ENCODE assay signal across 8 mouse cellular contexts in genomic region chr4:137896612-137897297, GRCm38 (mm10). TPM values are rescaled to one million over a fixed set of nuclear protein-coding genes. Genes with fewer than 3 reads are reported as not detected.
A peak's percentile ranks its signal among the peaks of the same experiment; 100 is the strongest.
DNase-seq lines count a peak whose midpoint lies in the region; ATAC-seq lines count a peak whose summit lies in the region.

No protein-coding gene starts in this region.

- peak overlapping the region; percentile 38 for H3K9ac ChIP-seq in hindbrain, embryonic 12.5 days
- H3K9ac ChIP-seq in midbrain, embryonic 14.5 days (replicated peaks; ENCODE audit: low read length), result no peak overlapping the region

- peak; percentile 56 for DNase-seq in layer of hippocampus, adult 11-12 months (ENCODE audit: low spot score)
- DNase-seq in layer of hippocampus, adult 9-10 months (ENCODE audit: low spot score), result no peak
- peak; percentile 55 for DNase-seq in embryonic facial prominence, embryonic 10.5 days (ENCODE audit: low spot score)
- DNase-seq in midbrain, embryonic 14.5 days, result peak; percentile 69
- no peak for DNase-seq in adrenal gland, adult 2 months
- no peak for DNase-seq in thymus, postnatal 36 days
- no peak for DNase-seq in adipocyte (ENCODE audit: low spot score)

- 24% methylated on average over 12 of the region's 12 CpGs for WGBS in embryonic facial prominence, embryonic 10.5 days
- 13% methylated on average over 12 of the region's 12 CpGs for WGBS in hindbrain, embryonic 12.5 days
- 18% methylated on average over 12 of the region's 12 CpGs for WGBS in midbrain, embryonic 14.5 days

- 0 out of 2 replicates have a peak, but pooled peaks cover 6% of the 10 kb centered on the region for H3K27me3 ChIP-seq in embryonic facial prominence, embryonic 10.5 days (replicated peaks; ENCODE audit: low read depth, poor library complexity, severe bottlenecking)
- peaks cover 6% of the 10 kb centered on the region; the same call in 1 of the 2 replicates for H3K27me3 ChIP-seq in hindbrain, embryonic 12.5 days
- no peaks in the 10 kb centered on the region for H3K27me3 ChIP-seq in midbrain, embryonic 14.5 days (ENCODE audit: control insufficient read depth, insufficient read depth, low read length)

- peak overlapping the region; percentile 81 for H3K27ac ChIP-seq in embryonic facial prominence, embryonic 10.5 days (replicated peaks)
- peak overlapping the region; percentile 74 for H3K27ac ChIP-seq in hindbrain, embryonic 12.5 days
- peak overlapping the region; percentile 76 for H3K27ac ChIP-seq in midbrain, embryonic 14.5 days (replicated peaks; ENCODE audit: low read depth, low read length)

- ATAC-seq in hindbrain, embryonic 12.5 days (ENCODE audit: low FRiP score), result peak; percentile 15
- ATAC-seq in midbrain, embryonic 14.5 days (ENCODE audit: low FRiP score, low TSS enrichment), result no peak

- H3K9me3 ChIP-seq in embryonic facial prominence, embryonic 10.5 days, result no peaks in the 10 kb centered on the region
- no peaks in the 10 kb centered on the region for H3K9me3 ChIP-seq in hindbrain, embryonic 12.5 days (replicated peaks)
- H3K9me3 ChIP-seq in midbrain, embryonic 14.5 days (ENCODE audit: control insufficient read depth, low read length), result no peaks in the 10 kb centered on the region

- no peaks in the 10 kb centered on the region; the same call in 1 of the 2 replicates for H3K36me3 ChIP-seq in embryonic facial prominence, embryonic 10.5 days (replicated peaks)
- H3K36me3 ChIP-seq in hindbrain, embryonic 12.5 days, result no peaks in the 10 kb centered on the region
- H3K36me3 ChIP-seq in midbrain, embryonic 14.5 days (ENCODE audit: control insufficient read depth, insufficient read depth, low read length), result no peaks in the 10 kb centered on the region

- peak overlapping the region; percentile 13; the same call in 1 of the 2 replicates for H3K4me2 ChIP-seq in hindbrain, embryonic 12.5 days (replicated peaks)
- H3K4me2 ChIP-seq in midbrain, embryonic 14.5 days (ENCODE audit: low read length), result no peak overlapping the region

- H3K4me3 ChIP-seq in embryonic facial prominence, embryonic 10.5 days, result no peak overlapping the region
- H3K4me3 ChIP-seq in hindbrain, embryonic 12.5 days, result no peak overlapping the region
- H3K4me3 ChIP-seq in midbrain, embryonic 14.5 days (replicated peaks; ENCODE audit: low read depth, low read length), result no peak overlapping the region

- peaks cover 75% of the 10 kb centered on the region for H3K4me1 ChIP-seq in embryonic facial prominence, embryonic 10.5 days
- peaks cover 43% of the 10 kb centered on the region for H3K4me1 ChIP-seq in hindbrain, embryonic 12.5 days
- peaks cover 38% of the 10 kb centered on the region for H3K4me1 ChIP-seq in midbrain, embryonic 14.5 days (ENCODE audit: control insufficient read depth, insufficient read depth, low read length)

RNA-seq across cellular contexts. Expression of gene Ece1, which starts 34.7 kb away (rescaled TPM):
- 46.6 and 54.5 TPM in 2 replicates for polyA plus RNA-seq in embryonic facial prominence, embryonic 10.5 days (2016; fragmentation: Nextera tagmentation; extraction: Ambion mirVana)
- polyA plus RNA-seq in hindbrain, embryonic 12.5 days (2016; fragmentation: Nextera tagmentation; extraction: Ambion mirVana), result 20.1 and 38.1 TPM in 2 replicates
- polyA plus RNA-seq in midbrain, embryonic 14.5 days (2014; fragmentation: Nextera tagmentation; extraction: Ambion mirVana), result 11.9 and 18.4 TPM in 2 replicates
- total RNA-seq in adrenal gland, adult 2 months (2021), result 100 to 1,000 TPM; 228 to 424 TPM
- polyA plus RNA-seq in adrenal gland, adult 2 months (2012; rRNA removed), result 50.0 and 414 TPM in 2 replicates

Comparison
In these comparisons a context has a peak if more than half of its experiments do, and no peak if none do; other contexts are left out.
1. DNase-seq: peak in layer of hippocampus, adult 11-12 months (single experiment), embryonic facial prominence, embryonic 10.5 days (single experiment) and midbrain, embryonic 14.5 days (single experiment); none in layer of hippocampus, adult 9-10 months (single experiment), adrenal gland, adult 2 months (single experiment), thymus, postnatal 36 days (0 of 2) and adipocyte (single experiment).
2. Peak in every context shown above with its lines, with median percentiles within 50 percentile points of each other: H3K27ac ChIP-seq.